Mouse (Mus musculus): ENCODE measurements around the gene Zfp994.
"Not testable (repeated sequence)": the region's sequence is repeated elsewhere in the genome, so short reads cannot be mapped to it uniquely, and the experiment has no call there.

Zfp994 gene

DNA sequence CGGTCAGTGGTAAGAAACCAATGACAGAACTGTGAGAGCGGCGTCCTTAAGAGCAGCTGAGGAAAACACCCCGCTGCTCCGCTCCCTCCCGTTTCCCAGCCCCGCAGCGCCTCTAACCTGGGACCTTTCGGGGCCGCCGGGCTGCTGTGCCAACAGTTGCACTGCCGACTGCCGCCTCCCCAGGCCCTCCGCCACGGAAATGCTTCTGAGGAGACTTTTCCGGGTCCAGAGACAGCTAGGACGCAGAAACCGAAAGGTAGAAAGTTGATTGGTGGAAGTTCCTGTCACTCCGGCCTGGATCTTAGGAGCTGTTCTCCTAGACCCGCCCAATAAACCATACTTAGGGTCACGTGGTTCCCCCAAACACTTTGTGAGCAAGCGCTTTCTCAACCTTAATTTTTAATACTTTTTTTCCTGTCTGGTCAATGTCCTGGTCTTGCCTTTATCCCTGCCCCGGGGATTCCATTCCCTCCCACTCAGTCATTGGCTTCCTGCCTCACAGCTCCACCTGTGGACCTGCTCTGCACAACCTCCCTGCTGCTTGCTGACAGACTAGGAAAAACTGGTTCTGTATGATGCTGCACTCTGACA, at the start of gene Zfp994:
TSS of gene Zfp994 (minus strand) at position 195 of the 591 bp plus-strand sequence.
- DNase-seq (ENCODE audit: low spot score), result peak; percentile 79

DNA sequence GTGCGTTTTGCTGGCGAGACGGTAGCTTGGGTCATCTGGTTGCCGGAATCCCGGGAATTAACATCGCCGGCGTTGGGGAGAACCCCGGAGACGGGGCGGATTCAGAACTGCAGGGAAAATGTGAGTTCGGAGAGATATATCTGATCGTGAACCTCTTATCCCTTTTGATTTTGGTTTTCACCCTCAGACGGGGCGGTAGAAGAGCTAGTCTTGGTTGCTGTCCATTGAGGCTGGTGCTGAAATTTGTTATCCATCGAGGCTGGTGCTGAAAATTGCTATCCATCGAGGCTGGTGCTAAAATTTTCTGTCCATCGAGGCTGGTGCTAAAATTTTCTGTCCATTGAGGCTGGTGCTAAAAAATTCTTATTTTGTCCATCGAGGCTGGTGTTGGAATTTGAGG, 5.3 kb upstream of the Zfp994 start:
- DNase-seq (ENCODE audit: low spot score), result not testable (repeated sequence)

DNA sequence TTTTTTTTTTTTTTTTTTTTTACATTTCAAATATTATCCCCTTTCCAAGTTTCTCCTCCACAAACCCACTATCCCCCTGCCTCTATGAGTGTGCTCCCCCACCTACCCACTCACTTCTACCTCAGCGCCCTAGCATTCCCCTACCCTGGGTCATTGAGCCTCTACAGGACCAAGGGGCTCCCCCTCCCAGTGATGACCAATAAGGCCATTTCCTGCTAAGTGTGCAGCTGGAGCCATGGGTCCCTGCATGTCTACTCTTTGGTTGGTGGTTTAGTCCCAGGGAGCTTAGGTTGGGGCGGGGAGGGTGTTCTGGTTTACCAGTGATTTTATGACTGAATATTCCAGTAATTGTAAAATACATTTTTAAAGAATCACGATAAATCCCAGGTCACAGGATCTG, 401 bp downstream of the Zfp994 start:
- DNase-seq (ENCODE audit: low spot score), result not testable (repeated sequence)

DNA sequence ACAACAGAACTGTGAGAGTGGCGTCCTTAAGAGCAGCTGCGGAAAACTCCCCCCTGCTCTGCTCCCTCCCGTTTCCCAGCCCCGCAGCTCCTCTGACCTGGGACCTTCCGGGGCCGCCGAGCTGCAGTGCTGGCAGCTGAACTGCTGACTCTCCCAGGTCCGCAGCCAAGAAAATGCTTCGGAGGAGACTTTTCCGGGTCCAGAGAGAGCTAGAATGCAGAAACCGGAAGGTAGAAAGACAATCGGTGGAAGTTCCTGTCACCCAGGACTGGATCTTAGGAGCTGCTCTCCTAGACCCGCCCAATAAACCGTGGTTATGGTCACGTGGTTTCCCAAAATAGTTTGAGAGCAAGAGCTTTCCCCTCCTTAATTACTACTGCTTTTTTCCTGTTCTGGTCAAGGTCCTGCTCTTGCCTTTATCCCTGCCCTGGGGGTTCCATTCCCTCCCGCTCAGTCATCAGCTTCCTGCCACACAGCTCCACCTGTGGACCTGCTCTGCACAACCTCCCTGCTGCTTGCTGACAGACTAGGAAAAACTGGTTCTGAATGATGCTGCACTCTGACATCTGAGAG, 59.6 kb downstream of the Zfp994 start, which contains the start of gene Zfp947:
TSS of gene Zfp947 (minus strand) at position 469 of the 573 bp plus-strand sequence.
- DNase-seq (ENCODE audit: low spot score), result peak; percentile 12

DNA sequence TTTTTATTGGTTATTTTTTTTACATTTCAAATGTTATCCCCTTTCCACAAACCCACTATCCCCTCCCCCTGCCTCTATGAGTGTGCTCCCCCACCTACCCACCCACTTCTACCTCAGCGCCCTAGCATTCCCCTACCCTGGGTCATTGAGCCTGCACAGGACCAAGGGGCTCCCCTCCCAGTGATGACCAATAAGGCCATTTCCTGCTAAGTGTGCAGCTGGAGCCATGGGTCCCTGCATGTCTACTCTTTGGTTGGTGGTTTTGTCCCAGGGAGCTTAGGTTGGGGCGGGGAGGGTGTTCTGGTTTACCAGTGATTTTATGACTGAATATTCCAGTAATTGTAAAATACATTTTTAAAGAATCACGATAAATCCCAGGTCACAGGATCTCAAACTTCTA, 60.1 kb downstream of the Zfp994 start:
- DNase-seq (ENCODE audit: low spot score), result not testable (repeated sequence)

DNA sequence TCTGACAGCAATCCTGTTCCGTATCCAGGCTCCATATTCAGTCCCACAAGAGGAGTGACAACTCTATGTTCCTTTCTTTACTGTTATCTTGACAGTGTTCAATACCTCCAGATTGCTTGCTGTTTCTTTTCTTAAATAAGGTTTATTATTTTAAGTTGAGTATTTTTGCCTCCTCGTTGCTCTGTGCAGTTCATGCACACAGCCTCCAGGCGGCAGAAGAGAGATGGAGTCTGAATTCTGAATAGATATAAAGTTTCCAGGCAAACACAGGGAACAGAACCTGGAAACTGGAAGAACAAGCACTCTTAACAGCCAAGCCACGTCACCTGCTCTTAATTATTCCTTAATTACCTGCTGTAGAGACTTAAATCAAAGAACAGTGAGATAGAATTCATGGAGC, 71.5 kb downstream of the Zfp994 start:
- DNase-seq (ENCODE audit: low spot score), result not testable (repeated sequence)

All from ovary, postnatal 10 days (tissue).